In the genomic region with DNA sequence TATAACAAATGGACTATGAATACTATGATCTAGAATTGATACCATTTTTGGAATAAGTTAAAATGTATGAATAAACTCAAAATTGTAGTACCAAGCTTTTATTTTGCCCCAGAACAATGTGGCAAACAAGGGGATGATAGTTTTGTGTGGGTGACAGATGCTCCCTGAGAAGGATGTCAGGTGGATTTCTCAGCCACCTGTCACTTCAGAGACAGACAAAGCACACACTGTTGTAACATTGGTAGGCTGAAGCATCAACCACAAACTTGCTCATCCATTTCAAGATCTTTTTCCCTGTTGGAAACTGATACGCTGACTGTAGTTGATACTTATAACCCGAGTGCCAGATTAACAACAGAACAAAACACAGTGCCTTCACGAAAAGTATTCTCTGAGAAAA, we compare ENCODE assay signal across 28 mouse cellular contexts.
"Had no signal": no experiment of that assay in that cellular context is flagged by ENCODE, and none has a peak within 500 bp of the region (broad histone marks: within the 10 kb centered on the region; RNA-seq: fewer than 3 reads in every experiment).

No protein-coding gene starts in this region.

- H3K27me3 ChIP-seq: heart, embryonic 12.5 days; heart, embryonic 13.5 days; heart, embryonic 15.5 days; hindbrain, embryonic 12.5 days; hindbrain, embryonic 13.5 days; hindbrain, embryonic 15.5 days; intestine, embryonic 15.5 days; kidney, embryonic 15.5 days had no signal

- H3K4me2 ChIP-seq: heart, embryonic 11.5 days; heart, embryonic 12.5 days; heart, embryonic 13.5 days; heart, embryonic 15.5 days; hindbrain, embryonic 12.5 days; hindbrain, embryonic 13.5 days; hindbrain, embryonic 14.5 days; hindbrain, embryonic 15.5 days; intestine, embryonic 15.5 days; kidney, embryonic 15.5 days had no signal

- H3K4me3 ChIP-seq: heart, embryonic 10.5 days; heart, embryonic 12.5 days; heart, embryonic 13.5 days; heart, embryonic 15.5 days; hindbrain, embryonic 10.5 days; hindbrain, embryonic 12.5 days; hindbrain, embryonic 13.5 days; hindbrain, embryonic 15.5 days; intestine, embryonic 15.5 days; kidney, embryonic 15.5 days; layer of hippocampus, adult 2 months; left cerebral cortex, adult 2 months had no signal

- DNase-seq: heart, postnatal 10 days; heart, postnatal 14 days; heart, postnatal 36 days; heart, postnatal 4 days; kidney, adult 11 months; kidney, adult 2 months; kidney, adult 8-10 months; kidney, adult 9 months; kidney, postnatal 10 days; kidney, postnatal 14 days; kidney, postnatal 25 days; kidney, postnatal 36 days; kidney, postnatal 4 days; layer of hippocampus, postnatal 36 days had no signal

- H3K36me3 ChIP-seq: heart, embryonic 10.5 days; heart, embryonic 12.5 days; heart, embryonic 13.5 days; heart, embryonic 15.5 days; hindbrain, embryonic 10.5 days; hindbrain, embryonic 12.5 days; hindbrain, embryonic 13.5 days; hindbrain, embryonic 15.5 days; intestine, embryonic 15.5 days; kidney, embryonic 15.5 days had no signal
